Mouse (Mus musculus) megakaryocyte-erythroid progenitor cell, adult 5-6 weeks (primary cell): Measurements from ENCODE around the gene Wdr5. TPM values are rescaled to one million over a fixed set of nuclear protein-coding genes. Genes with fewer than 3 reads are reported as not detected.
"Not testable (repeated sequence)": the region's sequence is repeated elsewhere in the genome, so short reads cannot be mapped to it uniquely, and the experiment has no call there.

Source experiments
- ATAC-seq: replicated peaks from 2 replicates; pipeline ENCODE4 v1.8.0; 2016; ENCODE audit warnings: mild to moderate bottlenecking, inconsistent platforms; ENCODE audit not compliant: severe bottlenecking, poor library complexity, low FRiP score, low TSS enrichment
- total RNA-seq, 2 experiments: library from RNA; stranded (forward) in 1 of 2; stranded (reverse) in 1 of 2; fragments of 200-1000, 215-1000 nt in 1 of 2; fragments of >200 nt in 1 of 2; fragmentation: Nextera tagmentation in 1 of 2; gene quantifications; 2 replicates each; pipeline ENCODE4 v1.2.3; 2014 to 2017

Wdr5 gene
- total RNA-seq, 2 experiments from 2014 or later, result 89.0 to 91.8 TPM

DNA sequence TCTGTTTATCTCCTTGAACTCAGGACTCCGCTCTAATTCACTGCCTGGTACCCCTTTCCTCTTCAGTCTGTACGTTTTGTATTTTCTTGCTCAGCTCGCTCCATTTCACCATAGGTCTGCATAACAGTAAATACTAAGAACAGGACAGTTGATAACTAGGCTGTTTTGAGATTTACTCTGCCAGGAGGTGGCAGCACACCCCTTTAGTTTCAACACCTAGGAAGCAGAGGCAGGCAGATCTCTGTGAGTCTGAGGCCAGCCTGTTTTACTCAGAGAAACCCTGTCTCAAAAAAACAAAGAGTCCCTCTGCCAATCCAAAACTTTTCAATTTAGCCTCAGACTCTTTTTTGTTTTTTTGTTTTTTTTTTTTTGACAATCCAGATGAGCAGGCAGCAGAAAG lies 21.0 kb upstream of the Wdr5 start:
- ATAC-seq, result no peak

GRCm38 (mm10) chr2:27496391-27497028 lies 18.4 kb upstream of the Wdr5 start:
- no peak for ATAC-seq

DNA sequence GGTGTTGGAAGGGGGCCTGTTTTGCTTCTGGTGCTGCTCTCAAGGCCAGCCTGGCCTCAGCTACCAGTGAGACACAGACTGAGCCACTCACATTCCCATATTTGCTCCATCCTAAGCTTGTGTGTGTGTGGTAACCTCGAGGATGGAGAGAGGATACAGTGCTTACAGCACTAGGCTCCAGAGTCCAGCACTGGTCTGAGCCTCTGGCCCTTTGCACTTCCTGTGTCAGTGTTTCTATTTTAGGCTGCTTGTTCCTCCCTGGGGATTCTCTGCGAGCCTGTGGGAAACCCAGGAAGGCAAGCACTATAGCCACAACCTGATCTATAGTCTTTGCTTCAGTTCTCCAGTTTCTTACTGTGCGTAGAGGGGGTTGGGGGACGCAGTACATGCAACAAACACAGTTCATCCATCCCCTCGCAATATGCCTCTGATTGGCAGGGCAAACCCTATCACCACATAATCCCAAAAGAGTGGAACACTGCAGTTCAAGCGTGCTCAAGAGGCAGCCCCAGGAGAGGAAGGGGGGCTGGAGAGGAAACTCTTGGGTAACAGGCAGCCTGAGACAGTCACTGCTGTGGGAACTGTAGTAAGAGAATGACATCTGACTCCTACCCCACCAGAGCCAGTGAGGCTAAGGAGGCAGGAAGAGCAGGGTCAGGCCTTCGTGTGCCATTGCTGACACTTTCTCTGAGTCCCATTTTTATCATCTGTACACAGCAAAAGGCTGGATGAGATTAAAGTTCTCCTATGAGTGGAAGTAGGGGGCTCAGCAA lies 10.7 kb upstream of the Wdr5 start:
- no peak for ATAC-seq

DNA sequence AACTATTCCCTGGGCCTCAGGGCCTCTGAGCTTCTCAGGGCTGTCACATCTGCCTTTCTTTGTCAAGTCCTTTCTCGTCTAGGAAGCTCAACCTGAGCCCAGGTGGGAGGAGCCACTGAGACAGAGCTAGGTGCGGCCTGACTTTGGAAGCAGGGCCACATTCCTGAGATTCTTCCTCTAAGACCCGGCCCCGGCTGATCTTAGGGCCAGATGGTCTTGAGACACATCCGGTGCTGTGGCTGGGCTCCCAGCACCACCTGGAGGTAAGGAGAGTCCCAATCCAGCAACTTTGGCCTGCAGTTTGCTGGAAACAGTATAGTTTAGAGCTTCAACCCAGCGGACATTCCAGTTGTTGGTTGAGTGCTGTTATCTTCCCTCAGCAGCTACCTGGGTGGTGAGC lies 9.4 kb upstream of the Wdr5 start:
- peak; percentile 64 for ATAC-seq

DNA sequence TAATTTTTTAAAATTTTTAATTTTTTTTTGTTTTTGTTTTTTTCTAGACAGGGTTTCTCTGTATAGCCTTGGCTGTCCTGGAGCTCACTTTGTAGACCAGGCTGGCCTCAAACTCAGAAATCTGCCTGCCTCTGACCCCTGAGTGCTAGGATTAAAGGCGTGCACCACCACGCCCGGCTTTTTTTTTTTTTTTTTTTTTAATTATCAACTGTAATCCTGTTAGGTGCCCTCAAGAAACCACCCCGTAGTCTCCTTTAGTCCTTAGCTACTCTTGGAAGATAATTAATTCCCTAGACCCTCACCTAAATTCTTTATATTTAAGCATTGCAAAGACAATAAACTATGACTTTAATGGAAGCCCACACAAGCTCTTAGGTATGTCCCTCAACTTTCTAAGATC lies 8.3 kb upstream of the Wdr5 start:
- not testable (repeated sequence) for ATAC-seq

- ATAC-seq, result no peak
Measured at GRCm38 (mm10) chr2:27507562-27507961, 7.4 kb upstream of the Wdr5 start, which contains the start of gene Brd3. Brd3 (minus strand) TSS chr2:27507662.

DNA sequence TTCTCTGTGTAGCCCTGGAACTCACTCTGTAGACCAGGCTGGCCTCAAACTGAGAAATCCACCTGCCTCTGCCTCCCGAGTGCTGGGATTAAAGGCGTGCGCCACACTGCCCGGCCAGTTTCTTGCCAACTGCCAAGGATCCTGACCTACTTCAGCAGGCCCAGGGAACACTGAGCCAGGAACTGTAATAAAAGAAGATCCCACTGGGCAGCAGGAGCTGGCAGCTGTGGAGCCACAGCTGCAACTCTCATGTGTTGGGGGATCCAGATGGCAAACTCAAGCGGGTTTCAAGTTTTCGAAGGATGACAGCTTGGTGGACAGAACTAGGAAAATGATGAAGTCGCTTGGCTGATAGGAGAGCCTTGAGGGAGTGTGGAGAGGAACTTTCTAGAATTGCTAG lies 4.3 kb upstream of the Wdr5 start:
- no peak for ATAC-seq

DNA sequence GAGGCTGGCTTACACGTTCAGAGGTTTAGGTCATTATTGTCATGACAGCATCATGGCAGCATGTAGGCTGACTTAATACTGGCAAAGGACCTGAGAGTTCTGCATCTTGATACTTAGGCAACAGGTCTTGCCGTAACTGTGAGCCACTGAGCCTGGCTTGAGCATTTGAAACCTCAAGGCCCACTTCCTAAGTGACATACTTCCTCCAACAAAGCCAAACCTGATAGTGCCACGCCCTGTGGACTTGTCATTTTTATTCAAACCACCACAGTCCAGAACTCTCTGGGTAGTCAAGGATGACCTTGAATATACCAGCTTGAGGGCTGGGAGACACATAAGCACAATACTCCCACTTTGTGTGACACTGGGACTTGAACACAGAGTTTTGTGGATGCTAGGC lies 2.0 kb upstream of the Wdr5 start:
- no peak for ATAC-seq

DNA sequence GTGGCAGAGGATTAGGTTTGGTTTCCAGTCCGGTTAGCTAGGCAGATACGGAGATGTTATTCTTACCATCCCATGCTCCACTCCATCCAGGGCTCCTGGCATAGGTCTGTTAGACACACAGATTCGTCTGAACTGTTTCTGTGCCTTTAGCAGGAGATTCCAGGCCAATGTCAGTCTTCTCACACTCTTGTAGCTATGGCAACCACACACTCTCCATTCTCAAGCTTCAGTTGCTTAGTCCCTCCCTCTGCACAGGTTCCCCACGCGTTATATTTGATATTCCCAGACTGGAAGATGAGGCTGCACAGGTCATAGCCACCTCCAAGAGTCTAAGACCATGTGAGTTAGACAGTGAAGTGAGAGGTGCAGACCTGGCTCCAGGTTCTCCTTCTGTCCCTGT lies 1.1 kb upstream of the Wdr5 start:
- ATAC-seq, result 0 out of 2 replicates have a peak, but pooled peaks have one; percentile 1

DNA sequence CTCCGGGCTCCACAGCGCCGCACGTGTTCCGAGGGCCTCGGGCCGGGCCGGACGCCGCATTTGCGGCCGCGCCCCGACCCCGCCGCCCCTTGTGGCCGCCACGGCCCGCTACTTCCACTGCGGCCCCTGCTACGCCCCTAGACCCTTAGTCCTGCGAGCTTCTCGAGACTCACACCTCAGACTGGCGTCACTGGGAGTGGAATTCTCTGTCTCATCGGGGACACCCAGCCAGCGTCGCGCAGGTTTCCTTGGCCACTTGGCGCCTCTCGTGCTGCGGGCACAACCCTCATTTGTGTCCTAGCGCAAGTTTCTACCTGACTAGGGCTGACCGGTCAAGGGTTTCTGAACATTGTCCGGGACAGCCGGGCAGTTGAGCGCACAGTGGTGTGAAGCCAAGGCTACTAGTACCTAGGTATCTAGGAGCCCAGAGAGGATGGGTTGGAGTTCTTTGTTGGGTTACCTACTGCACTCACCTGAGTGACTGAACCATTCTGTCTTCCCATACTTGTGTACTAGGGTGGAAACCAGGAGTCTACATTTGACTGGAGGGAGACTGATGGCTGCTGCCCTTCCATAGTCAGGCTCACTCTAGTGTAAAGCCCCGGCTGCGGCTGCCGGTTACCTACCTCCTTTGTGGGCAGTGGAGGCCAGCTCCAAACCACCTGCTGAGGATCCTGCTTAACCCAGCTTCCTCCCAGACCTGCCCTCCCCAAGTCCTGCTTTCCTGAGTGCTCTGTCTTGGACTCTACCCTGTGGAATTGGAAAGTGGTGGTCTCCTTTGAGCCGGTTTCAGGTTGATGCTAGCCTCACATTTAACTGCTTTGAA lies 597 bp downstream of the Wdr5 start:
- ATAC-seq, result 0 out of 2 replicates have a peak, but pooled peaks have one; percentile 15

DNA sequence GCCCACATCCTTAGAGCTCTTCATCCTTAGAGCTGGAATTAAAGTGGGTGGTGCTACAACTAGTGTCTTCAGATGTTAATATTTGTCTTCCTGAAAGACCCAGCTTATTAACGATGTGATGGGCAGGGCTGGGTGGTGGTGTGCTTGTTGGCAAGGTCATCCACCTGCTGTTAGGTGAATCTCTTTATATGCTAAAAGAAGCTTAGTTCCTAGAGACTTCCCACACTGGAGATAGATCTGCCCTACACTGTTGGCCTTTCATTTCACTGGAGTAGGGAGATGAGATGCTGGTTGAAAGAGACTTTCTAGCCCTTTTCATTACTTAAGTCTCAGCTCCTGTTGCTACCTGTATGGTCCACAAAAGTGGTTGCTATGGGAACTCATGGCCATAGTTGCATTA lies 1.3 kb downstream of the Wdr5 start:
- ATAC-seq, result no peak

- ATAC-seq, result no peak
Measured at GRCm38 (mm10) chr2:27518283-27518682, 3.3 kb downstream of the Wdr5 start.

DNA sequence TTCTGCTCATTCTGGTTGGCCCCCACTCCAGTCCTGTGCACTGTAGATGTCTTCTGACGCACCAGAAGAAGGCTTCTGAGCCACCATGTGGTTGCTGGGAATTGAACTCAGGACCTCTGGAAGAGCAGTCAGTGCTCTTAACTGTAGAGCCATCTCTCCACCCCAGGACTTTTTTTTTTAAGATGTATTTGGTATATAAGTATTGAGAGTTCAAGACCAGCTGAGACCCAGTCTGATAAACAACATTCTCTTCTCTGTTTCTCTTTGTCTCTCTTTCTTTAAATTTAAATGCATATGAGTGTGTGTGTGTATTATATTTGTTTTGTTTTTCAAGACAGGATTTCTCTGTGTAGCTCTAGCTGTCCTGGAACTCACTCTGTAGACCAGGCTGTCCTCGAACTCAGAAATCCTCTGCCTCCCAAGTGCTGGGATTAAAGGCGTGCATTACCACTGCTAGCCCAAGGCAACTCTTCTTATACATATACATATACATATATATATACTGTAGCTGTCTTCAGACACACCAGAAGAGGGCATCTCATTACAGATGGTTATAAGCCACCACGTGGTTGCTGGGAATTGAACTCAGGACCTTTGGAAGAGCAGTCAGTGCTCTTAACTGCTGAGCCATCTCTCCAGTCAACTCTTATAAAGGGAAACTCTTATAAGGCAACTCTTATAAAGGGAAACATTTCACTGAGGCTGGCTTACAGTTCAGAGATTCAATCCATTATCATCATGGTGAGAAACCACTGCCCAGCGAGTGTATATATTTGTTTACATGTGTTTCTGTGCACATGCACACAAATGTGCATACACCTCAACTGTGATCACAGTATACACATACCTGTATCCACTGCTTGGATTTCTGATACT lies 23.7 kb downstream of the Wdr5 start:
- not testable (repeated sequence) for ATAC-seq

DNA sequence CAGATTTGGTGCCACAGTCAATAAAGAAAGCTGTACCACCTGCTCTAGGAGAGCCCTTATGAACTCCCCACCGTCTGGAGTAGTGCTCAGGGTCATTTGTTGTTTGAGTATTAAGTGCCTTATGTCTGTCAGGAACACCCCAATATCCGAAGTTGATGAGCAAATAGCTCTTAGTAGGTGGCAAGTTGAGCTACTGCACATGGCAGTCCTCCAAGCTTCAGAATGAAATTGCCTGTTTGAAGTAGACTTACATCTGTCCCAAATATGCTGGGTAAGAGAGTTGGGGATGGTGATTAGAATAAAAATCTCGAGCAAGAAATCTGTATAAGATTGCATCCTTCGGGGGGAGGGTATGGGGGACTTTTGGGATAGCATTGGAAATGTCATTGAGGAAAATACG lies 24.4 kb downstream of the Wdr5 start:
- ATAC-seq, result no peak

DNA sequence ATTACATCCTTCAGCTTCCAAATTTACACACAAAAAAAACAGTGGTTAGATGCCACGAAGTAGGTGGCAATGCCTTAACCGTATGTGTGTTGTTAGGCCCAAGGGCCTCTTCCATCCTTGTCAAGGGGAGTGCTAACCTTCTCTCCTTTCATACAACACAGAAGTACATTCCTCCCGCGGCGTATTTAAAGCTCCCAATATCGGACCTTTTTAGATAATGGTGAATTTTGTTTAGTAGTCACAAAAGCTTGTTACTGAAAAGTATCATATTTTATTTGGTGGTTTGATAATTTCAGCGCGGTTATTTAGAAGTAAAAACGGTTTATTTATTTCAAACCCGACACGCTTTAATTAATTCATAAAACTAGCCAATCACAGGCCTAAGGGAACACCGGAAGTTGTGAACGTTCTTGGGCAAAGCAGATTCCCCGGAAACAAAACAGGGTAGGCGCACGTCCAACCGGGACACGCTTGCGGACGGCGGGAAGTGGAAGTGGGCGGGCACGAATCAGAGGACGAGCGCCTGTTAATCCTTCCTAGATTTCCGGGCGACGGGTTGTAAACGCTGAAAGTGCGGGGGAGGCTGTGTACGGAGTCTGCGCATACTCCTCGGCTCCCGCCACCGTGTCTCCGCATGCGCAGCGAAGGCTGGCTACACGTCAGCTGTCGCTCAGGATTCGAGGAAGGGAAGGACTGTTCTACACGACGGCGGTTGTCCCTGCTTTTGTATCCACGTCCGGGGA lies 25.0 kb downstream of the Wdr5 start:
- ATAC-seq, result peak; percentile 95

- peak; percentile 27; the same call in 1 of the 2 replicates for ATAC-seq
Measured at GRCm38 (mm10) chr2:27540515-27540836, 25.5 kb downstream of the Wdr5 start.

DNA sequence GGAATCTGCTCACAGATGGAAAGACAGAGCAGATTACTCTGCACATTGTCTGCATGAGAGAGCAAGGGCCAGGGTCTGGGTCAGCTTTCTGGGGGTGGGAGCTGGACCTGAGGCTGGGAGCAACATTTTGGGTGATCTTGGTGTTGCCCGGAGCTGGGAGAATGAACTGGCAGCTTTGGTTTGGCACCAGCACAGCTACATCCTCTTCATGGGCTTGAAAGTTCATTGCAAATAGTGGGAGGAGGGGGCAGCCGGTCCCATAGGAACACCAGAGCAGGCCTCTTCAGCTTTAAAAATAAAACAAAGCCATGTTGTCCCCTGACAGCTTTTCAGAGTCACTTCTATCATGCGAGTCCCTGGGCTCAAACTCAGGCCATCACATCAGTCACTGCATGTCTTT lies 26.3 kb downstream of the Wdr5 start:
- no peak for ATAC-seq

- no peak for ATAC-seq
Measured at GRCm38 (mm10) chr2:27544613-27545012, 29.7 kb downstream of the Wdr5 start.

GRCm38 (mm10) chr2:27545517-27545916 lies 30.6 kb downstream of the Wdr5 start:
- not testable (repeated sequence) for ATAC-seq
